Mouse (Mus musculus): ENCODE data around the gene Efcab7. TPM values are rescaled to one million over a fixed set of nuclear protein-coding genes. Genes with fewer than 3 reads are reported as not detected.

Gene Efcab7
- total RNA-seq (2017): 1.8 and 9.3 TPM in 2 replicates

DNA sequence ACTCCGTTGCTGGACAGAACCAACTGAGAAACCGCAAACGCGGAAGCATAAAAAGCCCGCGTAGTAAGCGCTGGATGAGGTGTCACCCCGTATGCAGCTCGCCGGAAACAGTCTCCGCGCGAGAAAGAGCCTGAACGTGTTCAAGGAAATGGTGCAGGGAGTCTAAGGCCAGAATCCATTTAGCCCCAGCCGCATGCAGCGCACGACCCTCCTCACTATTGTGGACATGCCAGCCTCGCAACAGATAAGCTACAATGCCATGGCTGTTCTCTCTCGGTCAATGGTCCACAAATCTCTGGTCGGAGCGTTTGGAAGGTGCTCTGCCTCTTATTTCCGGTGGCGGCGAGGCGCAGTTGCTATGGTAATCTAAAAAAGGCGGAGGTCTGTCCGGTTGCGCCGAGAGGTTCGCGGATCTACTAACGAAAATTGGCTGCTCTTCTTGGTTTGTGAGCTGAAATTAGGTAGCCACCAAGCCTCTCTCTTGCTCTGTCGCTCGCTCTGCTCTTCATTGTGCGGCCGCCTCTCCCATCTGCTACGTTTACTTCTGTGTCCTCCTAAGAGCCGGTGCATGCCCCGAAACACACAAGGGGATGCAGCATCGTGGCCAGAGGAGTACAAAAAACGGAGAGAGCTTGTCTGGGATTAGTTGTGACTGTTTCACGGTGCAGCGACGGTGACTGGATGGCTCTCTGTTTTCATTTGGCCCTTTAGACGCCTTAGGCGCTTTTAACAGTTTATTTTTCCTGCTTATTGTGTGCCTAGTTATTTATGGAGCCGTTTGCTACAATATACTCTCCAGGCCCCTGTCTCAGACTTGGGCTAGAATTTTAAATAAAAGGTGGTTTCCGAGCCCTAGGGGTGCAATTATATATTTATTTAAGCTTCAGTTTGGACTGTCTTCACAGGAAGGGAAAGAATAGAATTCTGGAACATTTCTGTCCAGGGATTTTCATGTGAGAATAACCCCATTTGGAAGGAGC is at the start of gene Efcab7:
Gene Efcab7, plus strand, starts transcription at position 105 of the 980 bp plus-strand sequence.
- peak; percentile 85 for ATAC-seq (ENCODE audit: extremely low read depth, insufficient number of reproducible peaks, low FRiP score, poor library complexity, severe bottlenecking)

DNA sequence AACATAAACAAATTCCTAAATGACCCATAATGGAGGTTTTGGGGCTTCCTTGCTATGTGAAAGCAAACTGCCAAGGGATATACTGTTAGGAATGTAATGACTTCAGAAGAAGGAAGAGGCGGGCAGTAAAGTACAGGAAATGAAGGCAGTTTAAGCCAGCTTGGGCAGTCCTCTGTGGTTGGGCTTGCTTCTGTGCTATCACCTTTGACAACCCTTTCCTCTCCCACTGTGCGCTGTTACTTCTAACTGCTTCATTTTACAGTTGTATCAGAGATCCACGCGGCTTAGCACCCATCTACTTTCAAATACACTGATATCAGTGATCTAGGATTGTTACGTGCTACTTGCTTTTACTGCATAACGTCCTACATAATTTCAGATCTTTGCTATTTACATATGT is 36.6 kb upstream of the Efcab7 start:
- ATAC-seq (ENCODE audit: extremely low read depth, insufficient number of reproducible peaks, low FRiP score, poor library complexity, severe bottlenecking): no peak

- no peak for ATAC-seq (ENCODE audit: extremely low read depth, insufficient number of reproducible peaks, low FRiP score, poor library complexity, severe bottlenecking)
These were observed 12.1 kb upstream of the Efcab7 start for GRCm38 (mm10) chr4:99816697-99817460.

DNA sequence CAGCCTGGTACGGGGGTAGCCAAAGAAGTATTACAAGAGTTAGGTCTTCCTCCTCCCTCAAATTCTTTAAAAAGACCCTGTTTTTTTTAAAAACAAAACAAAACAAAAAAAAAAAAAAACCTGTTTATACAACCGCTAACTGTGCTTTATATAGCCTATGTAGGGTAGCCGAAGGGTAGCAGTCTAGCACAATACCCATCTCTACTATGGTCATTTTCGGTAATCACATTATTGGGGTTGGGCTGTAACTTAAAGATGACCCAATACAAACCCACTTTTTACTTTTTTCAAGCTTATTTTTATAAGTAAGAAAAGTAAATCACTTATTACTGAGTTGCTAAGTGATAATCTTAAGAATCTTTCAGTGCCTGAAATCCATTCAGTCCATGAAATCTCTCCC is 661 bp upstream of the Efcab7 start:
- no peak for ATAC-seq (ENCODE audit: extremely low read depth, insufficient number of reproducible peaks, low FRiP score, poor library complexity, severe bottlenecking)

DNA sequence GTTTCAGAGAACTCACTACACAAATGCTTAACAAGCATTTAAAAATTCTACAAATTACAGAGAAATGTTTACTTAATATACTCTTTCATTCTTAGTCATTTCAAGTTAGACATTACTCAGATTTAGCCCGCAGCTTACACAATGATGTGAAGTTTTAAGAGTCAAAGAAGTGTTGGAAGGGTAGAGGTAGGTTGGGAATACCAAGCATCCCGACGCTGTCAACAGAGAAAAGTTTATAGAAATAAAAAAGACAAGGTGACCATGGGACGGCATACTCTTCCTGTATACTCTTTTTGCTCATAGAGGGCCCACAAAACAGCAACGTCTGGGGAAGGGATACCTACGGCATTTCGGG is 282 bp upstream of the Efcab7 start:
- no peak for ATAC-seq (ENCODE audit: extremely low read depth, insufficient number of reproducible peaks, low FRiP score, poor library complexity, severe bottlenecking)

DNA sequence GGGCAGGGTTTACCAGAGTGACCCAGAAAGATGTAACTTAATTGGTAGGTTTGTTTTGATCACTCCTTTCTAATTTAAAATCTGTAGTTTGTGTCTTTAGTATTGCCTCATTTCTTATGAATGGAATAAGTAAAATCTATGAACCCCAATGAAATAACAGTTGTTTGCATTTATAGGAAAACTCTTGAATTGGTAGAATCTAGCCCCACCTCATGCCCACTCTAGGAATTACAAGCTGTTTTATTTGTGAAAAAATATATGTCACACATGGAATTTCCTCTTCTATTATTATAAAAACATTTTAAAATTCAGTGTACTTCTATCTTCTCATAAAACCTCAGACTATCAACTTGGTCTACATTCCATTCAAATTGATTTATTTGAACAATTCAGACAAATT is 52.9 kb downstream of the Efcab7 start:
- ATAC-seq (ENCODE audit: extremely low read depth, insufficient number of reproducible peaks, low FRiP score, poor library complexity, severe bottlenecking): no peak

DNA sequence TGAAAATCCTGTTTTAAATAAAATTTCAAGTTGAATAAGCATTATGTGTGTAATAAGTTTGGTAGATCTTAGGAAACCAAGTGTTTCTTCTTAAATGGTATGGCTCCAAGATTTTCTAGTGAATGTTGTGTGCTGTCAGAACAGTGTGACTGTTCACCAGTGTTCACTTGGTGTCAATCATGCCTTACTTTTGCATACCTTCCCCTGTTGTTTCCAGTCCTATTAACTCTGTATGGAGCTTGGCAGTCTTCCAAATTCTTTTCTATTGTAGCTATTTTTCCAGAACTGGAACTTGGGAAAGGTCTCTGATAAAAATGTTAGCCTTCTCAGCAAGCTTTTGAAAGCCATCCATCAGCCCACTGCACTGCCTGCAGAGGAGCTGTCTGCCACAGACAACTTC is 53.4 kb downstream of the Efcab7 start:
- no peak for ATAC-seq (ENCODE audit: extremely low read depth, insufficient number of reproducible peaks, low FRiP score, poor library complexity, severe bottlenecking)

DNA sequence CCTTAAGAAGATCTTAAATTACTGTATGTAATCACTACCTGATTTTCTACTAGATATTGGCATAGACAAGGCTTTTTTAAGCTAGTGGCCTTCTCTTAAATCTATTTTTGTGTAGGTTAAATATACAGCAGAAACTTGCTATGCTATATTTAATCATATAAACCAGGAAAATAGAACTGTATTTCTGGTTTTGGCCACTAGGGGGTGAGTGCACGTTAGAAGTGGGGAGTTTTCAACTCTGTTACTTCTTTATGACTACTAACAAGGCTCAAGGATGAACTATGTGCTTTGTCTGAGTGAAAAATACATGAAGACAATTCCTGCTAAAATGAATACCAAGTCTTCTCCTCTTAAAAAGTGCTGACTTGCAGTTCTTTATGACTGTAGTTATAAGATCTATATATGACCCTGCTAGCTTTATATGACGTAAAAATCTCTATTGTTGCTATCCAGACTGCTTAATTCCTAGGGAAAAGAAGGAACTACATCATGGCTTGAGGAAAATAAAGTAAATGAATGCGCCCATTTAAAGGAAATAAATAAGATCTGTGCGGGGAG is 85.0 kb downstream of the Efcab7 start:
- ATAC-seq (ENCODE audit: extremely low read depth, insufficient number of reproducible peaks, low FRiP score, poor library complexity, severe bottlenecking): no peak

DNA sequence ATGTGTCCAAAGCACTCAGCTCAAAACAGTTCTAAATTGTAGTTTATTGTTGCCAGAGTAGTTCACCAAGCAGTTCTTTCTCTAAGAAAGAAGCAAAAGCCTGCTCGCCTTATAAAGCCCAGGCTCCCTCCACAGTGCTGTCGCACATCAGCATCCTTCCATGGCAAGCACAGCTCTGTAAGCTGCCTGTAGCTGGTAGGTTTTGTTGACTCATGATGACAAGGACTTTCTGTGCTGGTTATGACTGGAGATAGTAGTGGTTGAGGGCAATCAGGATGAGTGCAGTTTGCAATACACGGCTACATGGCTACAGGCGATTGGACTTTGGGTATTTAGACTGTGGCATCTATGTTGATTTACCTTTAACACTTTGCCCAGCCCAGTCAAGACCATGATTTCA is 97.4 kb downstream of the Efcab7 start:
- ATAC-seq (ENCODE audit: extremely low read depth, insufficient number of reproducible peaks, low FRiP score, poor library complexity, severe bottlenecking): no peak

DNA sequence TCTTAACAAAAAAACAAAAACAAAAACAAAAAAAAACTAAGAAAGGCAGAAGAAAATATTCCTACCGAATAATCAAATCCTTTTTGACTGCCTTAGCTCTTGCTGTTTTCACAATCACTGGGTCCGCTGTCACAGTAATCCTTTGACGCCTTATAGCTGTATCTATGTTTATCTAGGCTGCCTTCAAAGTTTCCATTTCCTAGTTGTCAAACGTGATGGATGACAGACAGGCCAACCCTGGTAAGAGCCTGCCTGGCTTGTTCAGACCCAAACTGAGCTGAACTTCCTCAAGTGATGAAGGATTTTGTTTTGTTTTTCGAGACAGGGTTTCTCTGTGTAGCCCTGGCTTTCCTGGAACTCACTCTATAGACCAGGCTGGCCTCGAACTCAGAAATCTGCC is 99.5 kb downstream of the Efcab7 start:
- ATAC-seq (ENCODE audit: extremely low read depth, insufficient number of reproducible peaks, low FRiP score, poor library complexity, severe bottlenecking): no peak

GRCm38 (mm10) chr4:99929149-99929612 is 100.2 kb downstream of the Efcab7 start, which contains the start of gene Pgm1:
Pgm1 (plus strand) TSS chr4:99929414.
- peak; percentile 74 for ATAC-seq (ENCODE audit: extremely low read depth, insufficient number of reproducible peaks, low FRiP score, poor library complexity, severe bottlenecking)

DNA sequence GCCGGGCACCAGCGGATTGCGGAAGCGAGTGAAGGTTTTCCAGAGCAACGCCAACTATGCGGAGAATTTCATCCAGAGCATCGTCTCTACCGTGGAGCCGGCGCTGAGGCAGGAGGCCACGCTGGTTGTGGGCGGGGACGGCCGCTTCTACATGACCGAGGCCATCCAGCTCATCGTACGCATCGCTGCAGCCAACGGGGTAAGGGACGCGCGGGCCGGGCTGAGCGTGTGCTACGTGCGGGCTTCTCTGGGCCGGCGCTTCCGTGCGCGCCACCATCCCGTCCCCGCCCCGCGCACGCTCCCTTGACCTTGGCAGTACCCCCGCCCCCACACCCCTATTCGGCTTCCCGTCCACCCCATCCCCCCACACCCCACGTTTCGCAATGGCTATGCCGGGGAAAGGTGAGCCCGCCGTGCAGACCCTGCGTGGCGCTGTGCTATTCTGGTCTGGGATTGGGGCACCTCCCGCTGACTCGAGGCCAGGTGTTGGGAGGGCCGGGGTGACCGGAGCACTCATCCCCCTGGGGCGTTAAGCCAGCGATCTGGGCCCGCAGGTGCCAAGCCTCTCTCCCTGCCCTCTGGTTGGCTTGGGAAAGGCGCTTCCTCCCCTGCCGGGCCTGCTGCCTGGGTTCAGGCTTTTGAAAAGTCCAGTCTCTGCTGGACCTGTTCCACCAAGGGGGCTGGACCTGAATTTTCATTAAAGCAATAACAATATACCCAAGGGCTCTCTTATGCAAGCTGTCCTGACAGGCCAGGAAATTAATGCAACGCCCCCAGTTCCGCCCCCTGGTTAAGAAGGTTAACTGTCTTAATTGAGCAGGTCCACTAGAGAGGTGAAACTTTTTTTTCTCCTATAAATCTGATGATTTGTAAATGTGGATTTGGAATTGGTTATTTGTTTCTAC is 100.9 kb downstream of the Efcab7 start, which contains the start of gene Itgb3bp:
Gene Itgb3bp, minus strand, starts transcription at position 201 of the 905 bp plus-strand sequence.
- peak; percentile 49 for ATAC-seq (ENCODE audit: extremely low read depth, insufficient number of reproducible peaks, low FRiP score, poor library complexity, severe bottlenecking)

- no peak for ATAC-seq (ENCODE audit: extremely low read depth, insufficient number of reproducible peaks, low FRiP score, poor library complexity, severe bottlenecking)
These were observed 101.7 kb downstream of the Efcab7 start for GRCm38 (mm10) chr4:99930518-99931239.

DNA sequence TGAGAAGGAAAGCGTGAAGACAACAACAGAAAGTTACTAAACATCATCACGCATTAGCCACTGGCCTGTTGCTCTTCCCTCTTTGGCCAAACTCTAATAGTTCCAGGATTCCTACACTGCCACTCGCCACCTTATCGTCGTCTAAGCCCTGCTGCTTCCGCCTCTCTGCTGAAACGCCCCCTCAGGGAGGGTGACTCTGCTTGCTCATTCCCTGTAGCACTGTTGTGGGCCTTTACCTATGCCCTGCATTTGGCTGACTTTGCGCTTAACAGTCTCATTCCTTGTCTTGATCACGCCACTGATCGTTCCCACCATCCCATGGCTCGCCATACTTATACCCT is 102.2 kb downstream of the Efcab7 start:
- ATAC-seq (ENCODE audit: extremely low read depth, insufficient number of reproducible peaks, low FRiP score, poor library complexity, severe bottlenecking): no peak

DNA sequence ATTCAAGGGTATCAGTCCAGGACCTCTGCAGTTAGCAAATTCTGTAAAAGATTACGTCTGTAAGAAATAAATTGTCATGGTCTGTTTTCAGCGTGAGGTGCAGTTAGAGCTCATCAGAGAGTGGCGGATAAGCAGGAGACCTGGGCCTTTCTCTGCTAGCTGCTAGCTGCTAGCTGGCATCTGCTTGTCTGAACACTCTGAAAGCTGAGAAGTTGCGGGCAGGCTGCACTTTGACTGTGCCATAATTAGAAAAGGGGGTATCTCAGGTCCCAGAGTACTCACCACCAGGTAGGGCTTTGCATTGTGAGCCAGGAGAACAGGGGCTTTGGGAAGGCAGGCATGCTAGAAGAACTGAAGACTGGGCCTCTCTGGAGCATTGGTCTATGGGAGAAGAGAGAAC is 102.8 kb downstream of the Efcab7 start:
- no peak for ATAC-seq (ENCODE audit: extremely low read depth, insufficient number of reproducible peaks, low FRiP score, poor library complexity, severe bottlenecking)

GRCm38 (mm10) chr4:99934859-99935258 is 105.9 kb downstream of the Efcab7 start:
- no peak for ATAC-seq (ENCODE audit: extremely low read depth, insufficient number of reproducible peaks, low FRiP score, poor library complexity, severe bottlenecking)

GRCm38 (mm10) chr4:99936278-99936677 is 107.3 kb downstream of the Efcab7 start:
- ATAC-seq (ENCODE audit: extremely low read depth, insufficient number of reproducible peaks, low FRiP score, poor library complexity, severe bottlenecking): no peak
